Mouse (Mus musculus) erythroblast, embryonic 14.5 days (primary cell): ENCODE data around the gene Srbd1. TPM values are rescaled to one million over a fixed set of nuclear protein-coding genes. Genes with fewer than 3 reads are reported as not detected.

Experiments
- H3K27me3 ChIP-seq: 2 replicates; pipeline ENCODE4 v1.6.1; 2012; ENCODE audit warnings: inconsistent platforms; ENCODE audit not compliant: control insufficient read depth
- H3K36me3 ChIP-seq: 2 replicates; pipeline ENCODE4 v1.6.1; 2012; ENCODE audit warnings: mild to moderate bottlenecking, inconsistent platforms; ENCODE audit not compliant: control insufficient read depth
- H3K4me1 ChIP-seq: 2 replicates; pipeline ENCODE4 v1.6.1; 2012; ENCODE audit warnings: inconsistent platforms; ENCODE audit not compliant: control insufficient read depth
- H3K4me3 ChIP-seq: replicated peaks from 2 replicates; pipeline ENCODE3; 2012; ENCODE audit warnings: moderate library complexity, mild to moderate bottlenecking, inconsistent platforms
- H3K9me3 ChIP-seq: 2 replicates; pipeline ENCODE4 v1.6.1; 2012; ENCODE audit warnings: low read length, inconsistent platforms, mixed read lengths; ENCODE audit not compliant: control insufficient read depth
- GATA1 ChIP-seq: IDR thresholded peaks from 2 replicates; pipeline ENCODE4 v1.6.1; 2012; ENCODE audit warnings: low read length, inconsistent platforms, mixed read lengths
- TAL1 ChIP-seq: IDR thresholded peaks from 3 replicates; pipeline ENCODE4 v1.6.1; 2012; ENCODE audit warnings: low read length, inconsistent platforms, mixed read lengths
- polyA plus RNA-seq: library from polyadenylated mRNA; stranded (reverse); fragments of >175 nt; gene quantifications from 2 replicates; pipeline ENCODE4 v1.2.3, GENCODE M21; 2012

Srbd1 gene
- polyA plus RNA-seq, 1 experiment = 0.67 TPM

GRCm38 (mm10) chr17:86093124-86093523, 51.9 kb downstream of the Srbd1 start:
- H3K4me1 ChIP-seq = peaks cover 23% of the 10 kb centered on the region
- TF ChIP-seq GATA1 (no peak), TAL1 (no peak)
- no peak overlapping the region for H3K4me3 ChIP-seq
- H3K9me3 ChIP-seq = no peaks in the 10 kb centered on the region
- no peaks in the 10 kb centered on the region for H3K27me3 ChIP-seq
- peaks cover 54% of the 10 kb centered on the region for H3K36me3 ChIP-seq

DNA sequence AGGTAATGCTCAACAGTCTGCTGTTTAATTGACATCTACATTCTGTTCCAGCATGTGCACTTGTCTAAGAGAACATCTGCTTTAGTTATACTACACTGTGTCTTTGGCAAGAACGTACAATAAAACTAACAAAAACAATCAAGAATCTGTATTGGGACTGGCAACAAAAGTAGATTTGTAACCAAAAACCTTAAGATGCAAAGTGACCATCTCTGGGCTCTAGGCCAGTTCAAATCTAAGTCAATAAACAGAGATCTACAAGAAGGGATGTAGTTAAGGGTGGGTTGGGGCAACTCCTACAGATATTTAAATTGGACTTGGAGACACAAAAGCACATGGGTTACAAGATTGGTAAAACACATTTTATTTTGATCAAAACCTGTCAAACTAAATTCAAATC, 53.3 kb downstream of the Srbd1 start:
- no peaks in the 10 kb centered on the region for H3K27me3 ChIP-seq
- peaks cover 46% of the 10 kb centered on the region for H3K36me3 ChIP-seq
- TF ChIP-seq TAL1 (no peak), GATA1 (no peak)
- no peak overlapping the region for H3K4me3 ChIP-seq
- peaks cover 16% of the 10 kb centered on the region for H3K4me1 ChIP-seq
- no peaks in the 10 kb centered on the region for H3K9me3 ChIP-seq

DNA sequence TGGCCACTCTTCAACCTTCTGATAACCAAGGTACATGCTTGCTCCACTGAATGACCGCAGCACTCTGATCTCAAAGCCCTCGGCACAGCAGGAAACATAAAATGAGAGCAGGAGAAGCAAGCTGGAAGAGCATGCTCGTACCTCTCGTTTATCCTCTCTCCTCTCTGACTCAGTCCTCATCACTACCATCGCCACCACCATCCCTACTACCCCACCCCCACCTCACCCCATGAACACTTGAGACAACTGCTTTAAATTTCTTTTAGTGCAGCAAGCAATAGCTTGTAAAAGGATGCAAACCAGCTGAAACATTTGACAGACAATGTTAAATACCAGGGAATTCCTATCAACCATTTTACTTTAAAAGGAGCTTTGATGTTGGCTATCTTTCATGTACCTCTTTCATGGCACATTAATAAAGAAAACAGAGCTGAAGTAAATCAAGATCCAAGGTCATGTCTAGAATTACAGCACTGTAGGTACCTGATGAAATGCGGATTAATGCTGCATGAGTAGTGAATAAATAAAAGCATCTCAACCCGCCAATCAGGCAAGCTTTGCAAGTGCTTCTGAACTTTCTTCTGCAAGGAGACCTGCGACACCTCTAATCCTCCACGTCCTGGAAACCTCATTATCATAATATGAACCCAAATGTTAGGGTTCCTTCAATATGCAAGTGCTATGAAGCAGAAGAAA, 54.9 kb downstream of the Srbd1 start:
- Histone ChIP-seq H3K4me1 (peaks cover 10% of the 10 kb centered on the region), H3K27me3 (no peaks in the 10 kb centered on the region), H3K9me3 (no peaks in the 10 kb centered on the region), H3K36me3 (peaks cover 43% of the 10 kb centered on the region), H3K4me3 (no peak overlapping the region)
- TF ChIP-seq GATA1 (no peak), TAL1 (no peak)

- H3K9me3 ChIP-seq = no peaks in the 10 kb centered on the region
- peaks cover 5% of the 10 kb centered on the region for H3K4me1 ChIP-seq
- no peak overlapping the region for H3K4me3 ChIP-seq
- TF ChIP-seq GATA1 (no peak), TAL1 (no peak)
- no peaks in the 10 kb centered on the region for H3K27me3 ChIP-seq
- H3K36me3 ChIP-seq = peaks cover 39% of the 10 kb centered on the region
Observed at GRCm38 (mm10) chr17:86087922-86088321, 57.1 kb downstream of the Srbd1 start.

GRCm38 (mm10) chr17:86086191-86086590, 58.8 kb downstream of the Srbd1 start:
- H3K4me3 ChIP-seq = no peak overlapping the region
- no peaks in the 10 kb centered on the region for H3K27me3 ChIP-seq

DNA sequence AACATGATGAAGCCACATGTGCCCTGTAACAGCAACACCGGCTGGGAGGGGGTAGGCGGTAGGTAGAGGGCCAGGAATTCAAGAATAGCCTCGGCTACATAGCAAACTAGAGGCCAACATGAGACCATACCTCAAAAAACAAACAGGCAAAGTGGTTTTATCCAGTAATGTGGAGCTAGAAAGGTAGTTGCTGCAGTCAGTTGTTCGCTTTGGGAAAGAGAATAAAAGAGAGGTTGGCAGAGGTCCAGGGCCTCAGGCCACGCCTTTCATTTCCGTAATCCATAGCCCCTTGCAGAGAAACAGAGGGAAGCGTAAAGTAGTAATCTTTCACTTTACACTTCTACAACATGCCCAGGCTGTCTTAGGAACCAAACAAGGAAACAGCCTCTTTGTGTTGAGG, 61.8 kb downstream of the Srbd1 start:
- peaks cover 2% of the 10 kb centered on the region; the same call in 1 of the 2 replicates for H3K4me1 ChIP-seq
- H3K9me3 ChIP-seq = no peaks in the 10 kb centered on the region
- no peaks in the 10 kb centered on the region for H3K27me3 ChIP-seq
- H3K36me3 ChIP-seq = peaks cover 36% of the 10 kb centered on the region
- TF ChIP-seq TAL1 (no peak), GATA1 (no peak)
- H3K4me3 ChIP-seq = no peak overlapping the region

More at GRCm38 (mm10) chr17:86086191-86086590, 58.8 kb downstream of the Srbd1 start:
- Histone ChIP-seq H3K4me1 (peaks cover 2% of the 10 kb centered on the region; the same call in 1 of the 2 replicates), H3K36me3 (peaks cover 32% of the 10 kb centered on the region), H3K9me3 (no peaks in the 10 kb centered on the region)
- no peak for TF ChIP-seq TAL1
- TF ChIP-seq GATA1 = no peak

GRCm38 (mm10) chr17:86078060-86078459, 66.9 kb downstream of the Srbd1 start:
- Histone ChIP-seq H3K36me3 (peaks cover 23% of the 10 kb centered on the region), H3K4me3 (no peak overlapping the region), H3K27me3 (no peaks in the 10 kb centered on the region), H3K9me3 (no peaks in the 10 kb centered on the region), H3K4me1 (no peaks in the 10 kb centered on the region; the same call in 1 of the 2 replicates)
- TF ChIP-seq TAL1 (no peak), GATA1 (no peak)

DNA sequence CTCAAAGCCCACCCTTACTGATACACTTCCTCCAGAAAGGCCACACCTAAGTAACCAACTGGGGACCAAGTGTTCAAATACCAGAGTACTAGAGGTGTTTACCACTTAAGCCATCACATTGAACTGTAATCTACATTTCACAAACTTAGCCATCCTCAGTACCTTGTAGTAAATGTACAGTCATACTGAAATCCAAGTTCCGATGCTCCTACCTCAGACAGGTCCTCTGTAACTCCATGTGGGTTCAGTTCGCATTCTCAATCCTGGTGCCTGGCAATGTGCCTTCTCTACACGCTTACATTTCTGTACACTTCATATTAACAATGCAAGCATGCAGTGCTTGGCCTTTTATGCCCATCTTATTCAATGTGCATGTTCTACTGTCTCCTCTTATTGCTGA, 77.5 kb downstream of the Srbd1 start:
- no peaks in the 10 kb centered on the region for H3K9me3 ChIP-seq
- H3K4me1 ChIP-seq = peaks cover 6% of the 10 kb centered on the region; the same call in 1 of the 2 replicates
- no peaks in the 10 kb centered on the region for H3K27me3 ChIP-seq
- TF ChIP-seq GATA1 (no peak), TAL1 (no peak)
- H3K4me3 ChIP-seq = no peak overlapping the region
- peaks cover 4% of the 10 kb centered on the region for H3K36me3 ChIP-seq

DNA sequence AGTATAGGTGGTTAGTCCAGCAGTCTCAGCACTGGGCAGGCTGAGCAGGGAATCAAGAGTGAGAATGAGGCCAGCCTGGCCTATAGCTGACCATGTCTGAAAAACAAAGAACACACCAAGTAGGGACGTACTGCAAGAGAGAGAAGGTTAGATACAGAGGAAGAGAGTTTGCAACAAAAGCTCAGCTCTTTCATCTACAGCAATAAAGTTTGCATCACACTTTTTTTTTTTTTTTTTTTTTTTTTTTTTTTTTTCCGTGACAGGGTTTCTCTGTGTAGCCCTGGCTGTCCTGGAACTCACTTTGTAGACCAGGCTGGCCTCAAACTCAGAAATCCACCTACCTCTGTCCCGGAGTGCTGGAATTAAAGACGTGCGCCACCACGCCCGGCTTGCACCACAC, 79.1 kb downstream of the Srbd1 start:
- no peaks in the 10 kb centered on the region for H3K9me3 ChIP-seq
- peaks cover 5% of the 10 kb centered on the region; the same call in 1 of the 2 replicates for H3K4me1 ChIP-seq
- TF ChIP-seq TAL1 (no peak), GATA1 (no peak)

DNA sequence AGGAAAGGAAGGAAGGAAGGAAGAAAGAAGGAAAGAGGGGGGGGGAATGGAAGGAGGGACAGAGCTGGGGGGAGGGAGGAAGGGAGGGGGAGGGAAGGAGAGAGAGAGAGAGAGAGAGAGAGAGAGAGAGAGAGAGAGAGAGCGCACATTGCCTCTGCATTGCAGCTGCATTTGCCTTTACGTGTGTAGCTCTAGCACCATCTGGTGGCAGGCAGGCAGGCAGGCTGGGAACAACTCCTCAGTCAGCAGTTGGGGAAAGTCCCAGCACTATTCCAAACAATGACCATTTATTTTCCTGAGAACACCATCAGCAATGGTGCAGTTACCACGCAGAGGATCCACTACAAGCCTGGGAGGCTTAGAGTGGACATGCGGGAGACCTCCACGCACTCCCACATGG, 81.5 kb downstream of the Srbd1 start:
- no peak for TF ChIP-seq GATA1
- TF ChIP-seq TAL1 = no peak
- H3K4me3 ChIP-seq = no peak overlapping the region
- no peaks in the 10 kb centered on the region for H3K9me3 ChIP-seq
- peaks cover 2% of the 10 kb centered on the region; the same call in 1 of the 2 replicates for H3K4me1 ChIP-seq
- no peaks in the 10 kb centered on the region for H3K27me3 ChIP-seq
- H3K36me3 ChIP-seq = peaks cover 5% of the 10 kb centered on the region

More for the DNA sequence above, 79.1 kb downstream of the Srbd1 start:
- H3K36me3 ChIP-seq = peaks cover 2% of the 10 kb centered on the region
- H3K27me3 ChIP-seq = no peaks in the 10 kb centered on the region
- no peak overlapping the region for H3K4me3 ChIP-seq
